Mouse (Mus musculus): ENCODE measurements around the gene Cep152.

The Cep152 gene

DNA sequence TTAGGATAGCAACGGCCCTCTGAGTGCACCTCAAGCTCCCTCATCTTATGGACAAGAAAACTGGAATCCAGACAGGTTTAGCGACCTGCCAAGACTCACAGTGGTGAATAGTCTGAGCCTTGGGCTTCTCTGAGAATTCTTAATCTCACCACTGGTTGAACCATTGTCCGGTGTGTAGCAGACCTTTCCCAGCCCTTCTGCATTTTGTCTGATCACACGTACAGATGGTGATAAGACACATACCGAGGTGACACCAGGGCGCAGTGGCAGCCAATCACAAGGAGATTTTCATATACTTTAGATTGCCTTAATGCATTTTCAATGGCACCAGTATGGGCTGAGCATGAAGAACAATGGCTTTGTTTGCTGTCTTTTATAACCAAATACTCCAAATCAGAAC lies 3.6 kb upstream of the Cep152 start:
- ATAC-seq (ENCODE audit: insufficient number of reproducible peaks, low FRiP score, low TSS enrichment), result no peak

DNA sequence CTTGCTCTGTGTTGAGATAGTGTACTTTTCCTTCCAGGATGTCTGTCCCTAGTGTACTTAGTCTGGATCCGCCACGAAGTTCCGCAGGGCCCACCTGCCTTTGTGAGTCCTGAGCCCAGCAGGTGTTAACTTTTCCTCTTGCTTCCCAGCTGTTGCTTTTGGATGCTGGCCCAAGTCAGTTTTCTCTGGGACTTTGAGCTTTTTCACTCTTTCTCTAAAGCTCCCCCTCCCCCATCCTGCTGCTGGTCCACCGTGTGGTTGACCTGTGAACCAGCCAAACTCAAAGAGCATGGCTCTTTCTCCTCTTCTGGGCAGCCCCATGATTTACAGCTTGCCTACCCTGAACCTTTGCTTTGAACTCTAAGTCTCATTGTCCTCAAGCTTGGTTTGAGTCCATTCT lies 1.6 kb upstream of the Cep152 start:
- no peak for ATAC-seq (ENCODE audit: insufficient number of reproducible peaks, low FRiP score, low TSS enrichment)

DNA sequence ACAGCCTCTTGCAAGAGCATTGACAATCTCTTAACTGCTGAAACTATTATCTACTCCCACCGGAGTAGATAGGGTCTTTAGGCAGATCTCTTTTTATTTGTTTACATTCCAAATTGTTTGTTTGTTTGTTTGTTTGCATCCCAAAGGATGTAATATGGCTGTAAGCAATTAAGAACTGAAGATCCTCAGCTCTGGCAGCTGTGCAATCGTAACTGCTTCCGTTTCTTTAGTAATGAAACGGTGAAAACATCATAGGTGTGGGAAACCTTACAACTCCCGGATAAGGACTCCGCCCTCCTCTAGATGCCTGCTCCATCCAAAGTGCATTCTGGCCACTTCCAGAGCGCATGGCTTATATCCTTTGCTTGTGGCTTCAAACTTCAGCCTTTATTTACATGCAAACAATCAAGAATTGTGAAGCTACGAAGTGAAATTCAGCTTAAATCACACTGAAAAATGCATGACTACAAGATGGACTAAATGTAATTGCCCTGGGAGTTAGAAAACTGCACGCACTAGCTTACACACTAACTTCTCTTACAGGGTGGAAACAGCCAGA lies 707 bp downstream of the Cep152 start:
- no peak for ATAC-seq (ENCODE audit: insufficient number of reproducible peaks, low FRiP score, low TSS enrichment)

DNA sequence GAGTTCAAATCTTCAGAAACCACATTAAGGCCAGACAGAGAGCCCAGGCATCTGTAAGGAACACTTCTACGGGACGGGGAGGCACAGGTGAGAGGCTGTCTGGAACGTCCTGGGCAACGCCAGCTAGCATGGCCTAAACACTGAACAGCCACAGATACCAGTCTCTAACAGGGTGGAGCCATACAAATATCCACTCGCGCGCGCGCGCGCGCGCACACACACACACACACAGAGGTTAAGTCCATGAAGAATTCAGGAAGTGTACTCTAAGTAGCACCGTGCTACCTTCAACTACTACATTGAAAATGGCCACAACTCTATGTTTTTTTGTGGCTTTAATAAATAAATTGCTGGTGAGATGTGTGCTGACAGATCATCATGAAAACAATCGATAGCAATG lies 1.7 kb downstream of the Cep152 start:
- ATAC-seq (ENCODE audit: insufficient number of reproducible peaks, low FRiP score, low TSS enrichment), result no peak

DNA sequence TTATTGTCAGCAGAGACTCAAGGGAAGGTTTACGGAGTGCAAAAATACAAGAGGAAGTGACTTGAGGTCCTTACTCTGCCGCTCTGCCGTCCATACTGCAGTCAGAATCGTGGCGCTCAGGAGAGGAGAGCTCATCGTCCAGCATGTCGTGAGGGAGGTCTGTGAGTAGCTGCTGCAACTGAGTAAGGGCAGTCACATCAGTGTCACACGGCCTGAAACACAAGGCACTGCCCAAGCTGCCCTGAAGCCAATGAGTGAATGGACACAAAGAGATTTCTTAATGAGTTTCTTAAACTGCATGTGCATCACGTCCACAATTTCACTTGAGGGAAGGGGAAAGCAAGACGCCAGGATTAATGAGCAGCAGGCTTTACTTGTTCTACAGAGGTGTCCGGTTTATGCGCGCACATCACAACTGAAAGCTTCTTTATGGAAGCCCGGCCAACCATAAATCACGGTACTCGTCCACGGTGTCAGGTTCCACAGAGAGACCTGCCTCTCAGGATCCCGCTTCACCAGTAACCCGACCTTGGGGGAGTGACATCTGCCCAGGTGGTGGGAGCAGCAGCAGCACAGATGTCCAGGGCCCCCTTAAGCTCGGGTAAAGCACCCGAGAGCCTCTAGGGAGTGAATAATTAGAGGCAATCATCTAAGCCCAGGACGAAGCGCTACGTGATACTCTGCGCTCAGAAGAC lies 4.6 kb downstream of the Cep152 start:
- no peak for ATAC-seq (ENCODE audit: insufficient number of reproducible peaks, low FRiP score, low TSS enrichment)

DNA sequence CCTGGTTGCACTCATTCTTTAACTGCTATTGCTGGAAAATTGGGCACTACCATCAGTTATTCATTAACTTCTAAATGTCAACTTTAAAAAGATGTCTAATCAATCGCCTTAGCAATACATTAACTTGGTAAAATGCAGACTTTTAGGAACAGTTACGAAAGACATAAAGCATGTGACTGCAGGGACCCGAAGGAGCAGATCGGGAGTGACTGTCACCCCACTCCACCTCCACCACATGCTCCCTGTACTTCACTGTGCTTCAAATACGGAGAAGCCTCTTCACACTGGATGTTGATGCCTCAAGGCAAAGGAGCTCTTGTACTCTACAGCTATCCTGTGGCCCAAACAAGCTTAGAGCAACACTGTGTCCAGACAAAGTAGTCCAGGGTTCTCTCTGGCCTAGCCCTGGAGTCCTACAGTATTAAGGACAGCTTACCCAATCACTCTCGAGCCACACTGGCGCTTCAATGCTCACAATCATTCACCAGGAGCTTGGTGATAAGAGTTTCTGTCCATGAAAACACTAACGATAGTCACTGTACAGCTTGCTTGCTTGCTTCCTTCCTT lies 9.0 kb downstream of the Cep152 start:
- ATAC-seq (ENCODE audit: insufficient number of reproducible peaks, low FRiP score, low TSS enrichment), result no peak

DNA sequence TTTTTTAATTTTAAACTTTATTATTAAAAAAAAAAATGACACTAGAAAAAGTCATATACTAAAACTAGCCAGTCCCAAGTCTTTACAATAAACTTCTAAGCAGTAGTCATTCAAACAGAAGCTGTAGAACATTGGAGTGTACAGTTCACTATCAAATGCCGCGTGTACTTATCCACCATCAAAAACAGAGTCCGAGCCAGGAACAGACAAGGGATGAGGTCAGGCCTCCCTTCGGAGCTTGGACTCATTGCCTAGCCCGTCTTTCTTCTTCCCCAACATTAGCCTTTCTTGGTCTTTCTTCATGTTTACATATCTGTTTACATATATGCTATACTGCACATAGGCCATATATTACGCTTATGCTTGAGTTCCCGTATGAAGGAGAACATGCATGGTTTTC lies 9.5 kb downstream of the Cep152 start:
- ATAC-seq (ENCODE audit: insufficient number of reproducible peaks, low FRiP score, low TSS enrichment), result no peak

DNA sequence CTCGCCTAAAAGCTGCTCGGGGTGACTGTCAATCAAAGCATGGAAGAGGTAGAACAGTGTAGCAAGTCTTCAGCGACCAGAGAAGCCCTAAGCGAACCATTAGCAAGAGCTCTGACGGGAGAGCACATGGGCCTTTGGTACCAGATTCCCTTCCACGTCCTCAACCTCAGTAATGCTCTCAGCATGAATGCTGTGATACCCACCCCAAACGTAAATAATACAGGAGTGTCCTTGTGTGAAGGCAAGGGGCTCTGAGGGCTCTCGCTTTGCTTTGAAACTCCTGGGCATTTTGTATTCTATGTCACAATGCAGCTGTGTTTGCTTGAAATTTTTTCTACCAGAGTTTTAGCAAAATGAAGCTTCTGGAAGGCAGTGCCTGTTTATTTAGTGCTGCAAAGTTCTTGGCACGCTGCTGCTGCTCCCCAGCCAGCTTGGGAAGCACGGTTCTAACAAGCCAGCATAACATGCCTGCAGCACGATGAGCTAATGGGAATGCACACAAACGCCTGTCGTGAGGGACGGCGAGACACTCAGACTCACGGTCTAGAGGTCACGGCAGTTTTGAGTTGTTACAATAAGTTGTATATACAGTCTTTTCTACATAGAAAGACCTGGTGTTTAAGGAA lies 18.6 kb downstream of the Cep152 start:
- ATAC-seq (ENCODE audit: insufficient number of reproducible peaks, low FRiP score, low TSS enrichment), result no peak

- no peak for ATAC-seq (ENCODE audit: insufficient number of reproducible peaks, low FRiP score, low TSS enrichment)
These were observed 20.3 kb downstream of the Cep152 start for GRCm38 (mm10) chr2:125604646-125605045.

DNA sequence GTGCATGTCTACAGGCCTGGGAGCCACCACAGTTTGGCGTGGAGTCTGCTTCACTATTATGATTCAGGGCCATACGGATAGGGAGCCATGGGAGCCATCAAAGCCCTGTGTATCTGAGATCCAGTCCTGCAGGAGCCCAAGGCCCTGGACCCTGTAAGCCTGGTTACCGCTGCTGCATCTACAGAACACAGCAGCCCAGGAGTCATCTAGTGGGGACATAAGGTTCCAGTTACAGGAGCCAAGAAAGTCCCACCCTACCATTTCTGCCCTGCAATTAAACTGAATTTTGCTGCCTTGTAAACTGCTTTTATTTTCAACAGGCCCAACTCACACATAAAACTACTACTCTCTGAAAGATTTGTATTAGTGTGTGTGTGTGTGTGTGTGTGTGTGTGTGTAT lies 21.9 kb downstream of the Cep152 start:
- no peak for ATAC-seq (ENCODE audit: insufficient number of reproducible peaks, low FRiP score, low TSS enrichment)

- ATAC-seq (ENCODE audit: insufficient number of reproducible peaks, low FRiP score, low TSS enrichment), result no peak
These were observed 26.0 kb downstream of the Cep152 start for GRCm38 (mm10) chr2:125598958-125599357.

DNA sequence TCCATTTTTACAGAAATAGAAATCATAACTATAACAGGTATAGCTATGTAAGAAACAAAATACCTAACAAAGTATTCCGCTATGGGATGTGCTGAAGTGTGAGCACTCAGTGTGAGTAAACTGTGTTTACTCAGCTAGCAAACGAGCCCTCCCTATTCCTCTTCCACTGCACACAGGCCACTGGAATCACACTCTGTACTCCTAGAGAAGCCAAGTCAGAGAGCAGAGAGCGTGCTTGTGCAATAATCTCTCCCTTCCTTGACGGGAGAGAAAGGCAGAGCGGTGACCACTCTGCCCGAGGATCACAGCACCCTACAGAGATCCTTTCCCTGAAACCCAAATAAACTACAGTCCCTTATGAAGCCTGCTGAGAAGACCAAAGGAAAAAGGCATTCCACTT lies 26.7 kb downstream of the Cep152 start:
- ATAC-seq (ENCODE audit: insufficient number of reproducible peaks, low FRiP score, low TSS enrichment), result no peak

GRCm38 (mm10) chr2:125594786-125595185 lies 30.1 kb downstream of the Cep152 start:
- no peak for ATAC-seq (ENCODE audit: insufficient number of reproducible peaks, low FRiP score, low TSS enrichment)

DNA sequence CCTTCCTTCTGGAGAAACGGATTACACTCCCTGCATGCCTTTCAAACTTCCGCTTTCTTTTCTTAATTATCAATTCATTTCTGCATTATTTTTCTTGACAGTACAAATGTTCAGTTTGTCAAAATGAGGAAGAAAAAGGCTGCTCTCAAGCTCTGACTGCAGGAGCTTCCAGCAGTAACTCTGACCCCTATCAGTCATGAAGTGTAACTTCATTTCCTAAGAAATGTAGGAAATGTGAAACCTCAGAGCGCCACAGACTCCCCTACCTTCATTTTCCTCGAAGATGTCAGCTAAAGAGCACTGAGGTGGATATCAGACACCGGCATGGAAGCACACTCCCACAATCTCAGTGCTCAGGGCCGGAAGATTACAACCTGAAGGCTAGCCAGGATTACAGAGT lies 30.8 kb downstream of the Cep152 start:
- no peak for ATAC-seq (ENCODE audit: insufficient number of reproducible peaks, low FRiP score, low TSS enrichment)

DNA sequence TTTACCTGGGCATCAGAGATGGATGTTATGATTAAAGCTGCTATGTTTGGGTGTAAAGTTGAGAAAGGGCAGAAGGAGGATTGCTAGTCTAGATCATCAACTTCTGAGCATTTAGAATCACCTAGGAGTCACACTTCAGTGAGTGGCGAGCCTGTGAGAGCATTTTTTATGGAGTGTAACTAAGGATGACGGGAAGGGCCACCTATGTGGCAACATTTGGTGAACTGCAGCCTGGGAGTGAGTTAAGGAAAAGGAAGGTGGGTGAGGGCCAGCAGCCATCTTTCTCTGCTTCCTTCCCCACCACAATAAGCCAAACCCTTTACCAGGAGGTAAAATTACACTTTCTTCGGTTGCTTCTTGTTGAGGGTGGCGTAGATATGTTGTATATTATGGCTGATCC lies 33.0 kb downstream of the Cep152 start:
- ATAC-seq (ENCODE audit: insufficient number of reproducible peaks, low FRiP score, low TSS enrichment), result no peak

- ATAC-seq (ENCODE audit: insufficient number of reproducible peaks, low FRiP score, low TSS enrichment), result no peak
These were observed 35.6 kb downstream of the Cep152 start for GRCm38 (mm10) chr2:125589287-125589686.

DNA sequence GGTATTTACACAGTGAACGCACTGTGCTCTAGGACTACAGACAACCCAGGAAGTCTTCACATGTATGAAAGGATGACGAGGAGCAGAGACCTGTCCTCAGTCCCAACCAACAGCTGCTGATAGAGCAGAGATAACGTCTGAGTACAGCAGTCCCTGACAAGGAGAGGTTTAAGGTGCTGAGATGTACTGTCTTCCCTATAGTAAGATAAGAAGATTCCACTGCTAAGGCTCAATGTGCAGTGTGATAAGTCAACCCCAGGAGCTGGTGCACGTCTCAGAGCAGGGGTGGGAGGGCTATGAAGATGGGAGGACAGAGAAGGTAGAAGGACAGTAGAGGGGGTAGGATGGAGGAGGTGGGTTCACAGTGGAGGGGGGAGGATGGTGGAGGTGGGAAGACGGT lies 43.8 kb downstream of the Cep152 start:
- ATAC-seq (ENCODE audit: insufficient number of reproducible peaks, low FRiP score, low TSS enrichment), result no peak

DNA sequence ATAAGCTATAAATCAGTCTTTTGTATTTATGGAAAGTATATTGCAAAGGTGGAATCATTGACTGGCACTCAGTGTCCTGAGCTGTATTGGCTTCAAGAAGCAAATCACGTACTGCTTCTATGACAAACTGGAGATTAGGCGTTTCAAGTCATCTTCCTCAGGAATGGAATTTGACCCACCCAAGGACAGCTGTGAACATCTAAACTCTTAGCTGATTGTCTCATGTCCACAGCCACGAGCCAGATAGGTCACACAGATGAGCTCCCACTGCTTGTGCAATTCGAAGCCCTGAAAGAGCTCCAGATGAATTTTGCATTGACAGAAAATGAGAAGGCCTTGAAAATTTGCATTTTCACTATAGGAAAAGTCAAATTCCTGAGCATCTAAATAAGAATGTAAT lies 47.2 kb downstream of the Cep152 start:
- no peak for ATAC-seq (ENCODE audit: insufficient number of reproducible peaks, low FRiP score, low TSS enrichment)

- ATAC-seq (ENCODE audit: insufficient number of reproducible peaks, low FRiP score, low TSS enrichment), result no peak
These were observed 48.4 kb downstream of the Cep152 start for GRCm38 (mm10) chr2:125576498-125576897.

GRCm38 (mm10) chr2:125575766-125576165 lies 49.1 kb downstream of the Cep152 start:
- ATAC-seq (ENCODE audit: insufficient number of reproducible peaks, low FRiP score, low TSS enrichment), result no peak

DNA sequence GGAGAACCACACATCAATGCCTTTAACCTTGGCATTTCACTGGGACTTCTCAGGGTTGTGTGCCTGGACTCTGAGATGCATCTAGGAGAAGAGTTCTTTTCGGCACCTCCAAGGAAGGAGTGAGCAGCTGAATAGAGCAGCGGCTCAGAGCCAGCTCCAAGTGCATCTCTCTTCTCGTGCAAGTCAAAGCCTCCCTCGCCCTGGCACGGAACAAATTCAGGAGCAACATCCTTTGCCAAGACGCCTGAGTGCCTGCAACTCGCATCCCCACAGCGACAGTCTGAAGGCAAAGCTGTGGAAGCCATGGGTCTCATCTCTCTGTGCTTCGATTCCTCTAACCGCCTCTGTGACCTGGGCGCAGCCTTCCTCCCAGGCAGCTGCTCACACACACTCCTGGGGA lies 61.0 kb downstream of the Cep152 start:
- ATAC-seq (ENCODE audit: insufficient number of reproducible peaks, low FRiP score, low TSS enrichment), result no peak

DNA sequence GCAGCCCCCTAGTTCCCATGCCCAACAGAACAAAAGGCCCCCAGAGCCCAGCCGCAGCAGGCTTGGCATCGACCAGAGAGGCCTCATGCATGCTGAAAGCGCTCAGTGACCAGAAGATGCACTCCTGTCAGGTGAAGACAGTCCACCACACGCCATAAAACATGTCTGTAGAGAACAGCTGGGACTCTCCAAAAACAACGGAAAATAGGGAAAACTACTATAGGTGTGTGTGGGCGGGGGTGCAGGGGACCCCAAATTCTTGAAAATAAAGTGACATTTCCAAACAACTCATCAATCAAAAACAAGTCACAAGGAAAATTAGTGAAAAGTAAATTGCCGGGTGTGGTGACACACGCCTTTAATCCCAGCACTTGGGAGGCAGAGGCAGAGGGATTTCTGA lies 62.5 kb downstream of the Cep152 start:
- ATAC-seq (ENCODE audit: insufficient number of reproducible peaks, low FRiP score, low TSS enrichment), result no peak
